Mouse (Mus musculus) neural tube, embryonic 14.5 days (tissue): ENCODE data around the gene Patz1. TPM values are rescaled to one million over a fixed set of nuclear protein-coding genes. Genes with fewer than 3 reads are reported as not detected.

Experiments used
- ATAC-seq: fragments of 200-750 bp; cut with Nextera tagmentation; 2 replicates; pipeline ENCODE4 v1.8.0; 2017; ENCODE audit warnings: low read depth, mild to moderate bottlenecking, moderate TSS enrichment, moderate library complexity
- H3K27ac ChIP-seq: fragments of 300-500 bp; sonication (generic); 2 replicates; pipeline ENCODE4 v1.5.1; 2014; ENCODE audit warnings: low read depth, mild to moderate bottlenecking, control low read depth, low read length, moderate library complexity, mixed read lengths
- H3K27me3 ChIP-seq: fragments of 300-500 bp; sonication (generic); 2 replicates; pipeline ENCODE4 v1.6.1; 2014; ENCODE audit warnings: low read length; ENCODE audit not compliant: control insufficient read depth, insufficient read depth
- H3K36me3 ChIP-seq: fragments of 300-500 bp; sonication (generic); 2 replicates; pipeline ENCODE4 v1.6.1; 2014; ENCODE audit warnings: low read length, mixed read lengths; ENCODE audit not compliant: control insufficient read depth, insufficient read depth
- H3K4me1 ChIP-seq: fragments of 300-500 bp; sonication (generic); 2 replicates; pipeline ENCODE4 v1.6.1; 2014; ENCODE audit warnings: low read length; ENCODE audit not compliant: control insufficient read depth, insufficient read depth
- H3K4me2 ChIP-seq: fragments of 300-500 bp; sonication (generic); 2 replicates; pipeline ENCODE4 v1.6.1; 2014; ENCODE audit warnings: mild to moderate bottlenecking, low read depth, low read length, control low read depth
- H3K4me3 ChIP-seq: fragments of 300-500 bp; sonication (generic); 2 replicates; pipeline ENCODE4 v1.5.1; 2014; ENCODE audit warnings: low read depth, low read length, control low read depth, mixed read lengths
- H3K9ac ChIP-seq: fragments of 300-500 bp; sonication (generic); replicated peaks from 2 replicates; pipeline ENCODE4 v1.6.1; 2014; ENCODE audit warnings: low read depth, mild to moderate bottlenecking, control low read depth, low read length, mixed read lengths
- H3K9me3 ChIP-seq: fragments of 300-500 bp; sonication (generic); 2 replicates; pipeline ENCODE4 v1.6.1; 2016; ENCODE audit warnings: low read length; ENCODE audit not compliant: control insufficient read depth
- WGBS: fragments of 180-500 bp; shearing (Covaris S2); extraction: QIAGEN DNeasy Blood & Tissue Kit; methylation state at CpG from one replicate; pipeline ENCODE4 v1.1.7; 2014; 5-methylcytosine and 5-hydroxymethylcytosine counted together
- polyA plus RNA-seq: library from polyadenylated mRNA; unstranded; fragments of >200 nt; fragmentation: Nextera tagmentation; extraction: Ambion mirVana; gene quantifications from 2 replicates; pipeline ENCODE4 v1.2.1, GENCODE M21; 2014

The Patz1 gene
- polyA plus RNA-seq, 1 experiment from 2014 or later, result 42.8 TPM

GRCm38 (mm10) chr11:3337173-3337955, 48.7 kb downstream of the Patz1 start:
- H3K4me3 ChIP-seq, result no peak overlapping the region
- H3K27ac ChIP-seq, result peak overlapping the region; percentile 56
- H3K9ac ChIP-seq, result peak overlapping the region; percentile 28; the same call in 1 of the 2 replicates
- WGBS, result 9% methylated on average over 12 of the region's 12 CpGs
- H3K4me1 ChIP-seq, result peaks cover 18% of the 10 kb centered on the region
- no peaks in the 10 kb centered on the region for H3K9me3 ChIP-seq
- H3K27me3 ChIP-seq, result no peaks in the 10 kb centered on the region
- 0 out of 2 replicates have a peak, but pooled peaks cover 3% of the 10 kb centered on the region for H3K36me3 ChIP-seq
- H3K4me2 ChIP-seq, result no peak overlapping the region
- ATAC-seq, result peak; percentile 48; the same call in 1 of the 2 replicates

- 52% methylated on average over 5 of the region's 5 CpGs for WGBS
- H3K4me1 ChIP-seq, result peaks cover 12% of the 10 kb centered on the region
- peak overlapping the region; percentile 56 for H3K27ac ChIP-seq
- 0 out of 2 replicates have a peak, but pooled peaks cover 3% of the 10 kb centered on the region for H3K36me3 ChIP-seq
- no peaks in the 10 kb centered on the region for H3K27me3 ChIP-seq
- ATAC-seq, result peak; percentile 21; the same call in 1 of the 2 replicates
- H3K4me2 ChIP-seq, result no peak overlapping the region
- H3K4me3 ChIP-seq, result no peak overlapping the region
- no peaks in the 10 kb centered on the region for H3K9me3 ChIP-seq
- H3K9ac ChIP-seq, result no peak overlapping the region
Observed at GRCm38 (mm10) chr11:3337961-3338360, 49.3 kb downstream of the Patz1 start.

- H3K9ac ChIP-seq, result no peak overlapping the region
- H3K9me3 ChIP-seq, result no peaks in the 10 kb centered on the region
- no peak overlapping the region for H3K4me2 ChIP-seq
- 88% methylated on average over 5 of the region's 5 CpGs for WGBS
- ATAC-seq, result no peak
- no peaks in the 10 kb centered on the region for H3K27me3 ChIP-seq
- H3K36me3 ChIP-seq, result peaks cover 24% of the 10 kb centered on the region
- peaks cover 12% of the 10 kb centered on the region for H3K4me1 ChIP-seq
- H3K4me3 ChIP-seq, result no peak overlapping the region
- no peak overlapping the region for H3K27ac ChIP-seq
Observed at GRCm38 (mm10) chr11:3341476-3341875, 52.8 kb downstream of the Patz1 start.

GRCm38 (mm10) chr11:3344916-3345315, 56.2 kb downstream of the Patz1 start:
- 95% methylated on average over 3 of the region's 3 CpGs for WGBS
- Histone ChIP-seq H3K27ac (no peak overlapping the region), H3K4me3 (no peak overlapping the region), H3K4me2 (no peak overlapping the region), H3K9ac (no peak overlapping the region), H3K9me3 (no peaks in the 10 kb centered on the region), H3K4me1 (0 out of 2 replicates have a peak, but pooled peaks cover 2% of the 10 kb centered on the region), H3K27me3 (no peaks in the 10 kb centered on the region), H3K36me3 (peaks cover 24% of the 10 kb centered on the region)
- no peak for ATAC-seq

- H3K27me3 ChIP-seq, result no peaks in the 10 kb centered on the region
- no peaks in the 10 kb centered on the region for H3K9me3 ChIP-seq
- WGBS, result 95% methylated on average over 7 of the region's 7 CpGs
- ATAC-seq, result no peak
- H3K36me3 ChIP-seq, result peaks cover 24% of the 10 kb centered on the region
- no peak overlapping the region for H3K27ac ChIP-seq
- H3K9ac ChIP-seq, result no peak overlapping the region
- no peak overlapping the region for H3K4me2 ChIP-seq
- 0 out of 2 replicates have a peak, but pooled peaks cover 2% of the 10 kb centered on the region for H3K4me1 ChIP-seq
- no peak overlapping the region for H3K4me3 ChIP-seq
Observed at GRCm38 (mm10) chr11:3346351-3346750, 57.7 kb downstream of the Patz1 start.

- no peak overlapping the region for H3K4me3 ChIP-seq
- H3K9ac ChIP-seq, result no peak overlapping the region
- H3K4me2 ChIP-seq, result no peak overlapping the region
- no peaks in the 10 kb centered on the region for H3K9me3 ChIP-seq
- H3K27me3 ChIP-seq, result no peaks in the 10 kb centered on the region
- ATAC-seq, result peak; percentile 75; the same call in 1 of the 2 replicates
- peaks cover 31% of the 10 kb centered on the region for H3K36me3 ChIP-seq
- 49% methylated on average over 12 of the region's 12 CpGs for WGBS
- no peak overlapping the region for H3K27ac ChIP-seq
- H3K4me1 ChIP-seq, result 0 out of 2 replicates have a peak, but pooled peaks cover 2% of the 10 kb centered on the region
Observed at GRCm38 (mm10) chr11:3347091-3347834, 58.6 kb downstream of the Patz1 start.

- Histone ChIP-seq H3K9ac (no peak overlapping the region), H3K4me3 (no peak overlapping the region), H3K27me3 (no peaks in the 10 kb centered on the region), H3K36me3 (peaks cover 37% of the 10 kb centered on the region), H3K27ac (no peak overlapping the region), H3K4me2 (no peak overlapping the region), H3K9me3 (no peaks in the 10 kb centered on the region), H3K4me1 (0 out of 2 replicates have a peak, but pooled peaks cover 2% of the 10 kb centered on the region)
- no peak for ATAC-seq
Observed at GRCm38 (mm10) chr11:3347835-3348195, 59.1 kb downstream of the Patz1 start.

GRCm38 (mm10) chr11:3348576-3349342, 60.1 kb downstream of the Patz1 start:
- Histone ChIP-seq H3K4me1 (0 out of 2 replicates have a peak, but pooled peaks cover 2% of the 10 kb centered on the region), H3K36me3 (peaks cover 37% of the 10 kb centered on the region), H3K27me3 (no peaks in the 10 kb centered on the region), H3K9ac (no peak overlapping the region), H3K4me3 (no peak overlapping the region), H3K9me3 (no peaks in the 10 kb centered on the region), H3K27ac (no peak overlapping the region), H3K4me2 (no peak overlapping the region)
- 30% methylated on average over 6 of the region's 6 CpGs for WGBS
- ATAC-seq, result no peak
